Mouse (Mus musculus) intestine, embryonic 16.5 days (tissue): ENCODE data around the gene Scnn1a. TPM values are rescaled to one million over a fixed set of nuclear protein-coding genes. Genes with fewer than 3 reads are reported as not detected.

Experiments used
- ATAC-seq: fragments of 200-750 bp; cut with Nextera tagmentation; 2 replicates; pipeline ENCODE4 v1.8.0; 2017; ENCODE audit warnings: moderate TSS enrichment, moderate library complexity
- H3K27ac ChIP-seq: fragments of 300-500 bp; sonication (generic); 2 replicates; pipeline ENCODE4 v1.5.1; 2014; ENCODE audit warnings: mild to moderate bottlenecking, low read length
- H3K27me3 ChIP-seq: fragments of 300-500 bp; sonication (generic); replicated peaks from 2 replicates; pipeline ENCODE4 v1.6.1; 2014; ENCODE audit warnings: low read length, control low read depth, mixed read lengths; ENCODE audit not compliant: control insufficient read depth, insufficient read depth
- H3K36me3 ChIP-seq: fragments of 300-500 bp; sonication (generic); 2 replicates; pipeline ENCODE4 v1.6.1; 2014; ENCODE audit warnings: low read length, control low read depth; ENCODE audit not compliant: control insufficient read depth, insufficient read depth
- H3K4me1 ChIP-seq: fragments of 300-500 bp; sonication (generic); 2 replicates; pipeline ENCODE4 v1.6.1; 2014; ENCODE audit warnings: low read length, control low read depth, mixed read lengths; ENCODE audit not compliant: control insufficient read depth, insufficient read depth
- H3K4me2 ChIP-seq: fragments of 300-500 bp; sonication (generic); 2 replicates; pipeline ENCODE4 v1.6.1; 2014; ENCODE audit warnings: low read depth, low read length, control low read depth
- H3K4me3 ChIP-seq: fragments of 300-500 bp; sonication (generic); 2 replicates; pipeline ENCODE4 v1.5.1; 2014; ENCODE audit warnings: mild to moderate bottlenecking, low read length
- H3K9ac ChIP-seq: fragments of 300-500 bp; sonication (generic); 2 replicates; pipeline ENCODE4 v1.6.1; 2014; ENCODE audit warnings: low read depth, low read length
- H3K9me3 ChIP-seq: fragments of 300-500 bp; sonication (generic); 2 replicates; pipeline ENCODE4 v1.6.1; 2016; ENCODE audit warnings: low read length, control low read depth; ENCODE audit not compliant: control insufficient read depth
- WGBS: fragments of 180-500 bp; shearing (Covaris S2); extraction: QIAGEN DNeasy Blood & Tissue Kit; methylation state at CpG from one replicate; pipeline ENCODE4 v1.1.7; 2014; 5-methylcytosine and 5-hydroxymethylcytosine counted together
- polyA plus RNA-seq: library from polyadenylated mRNA; unstranded; fragments of >200 nt; fragmentation: Nextera tagmentation; extraction: Ambion mirVana; gene quantifications from 2 replicates; pipeline ENCODE4 v1.2.1, GENCODE M21; 2015

The Scnn1a gene
- polyA plus RNA-seq, 1 experiment from 2014 or later = 5.0 TPM

- ATAC-seq = no peak
- whole genome bisulfite sequencing = 69% methylated on average over 4 of the region's 4 CpGs
- peaks cover 5% of the 10 kb centered on the region; the same call in 1 of the 2 replicates for H3K4me1 ChIP-seq
- H3K9me3 ChIP-seq = no peaks in the 10 kb centered on the region
- H3K27ac ChIP-seq = no peak overlapping the region
- no peaks in the 10 kb centered on the region for H3K27me3 ChIP-seq
- H3K4me2 ChIP-seq = no peak overlapping the region
- H3K9ac ChIP-seq = no peak overlapping the region
- no peak overlapping the region for H3K4me3 ChIP-seq
- H3K36me3 ChIP-seq = no peaks in the 10 kb centered on the region
Observed at GRCm38 (mm10) chr6:125286944-125287343, 33.5 kb upstream of the Scnn1a start.

GRCm38 (mm10) chr6:125288730-125289129, 31.7 kb upstream of the Scnn1a start:
- peaks cover 5% of the 10 kb centered on the region; the same call in 1 of the 2 replicates for H3K4me1 ChIP-seq
- H3K9ac ChIP-seq = no peak overlapping the region
- no peak overlapping the region for H3K27ac ChIP-seq
- no peaks in the 10 kb centered on the region for H3K27me3 ChIP-seq
- H3K4me2 ChIP-seq = no peak overlapping the region
- no peak overlapping the region for H3K4me3 ChIP-seq
- H3K9me3 ChIP-seq = no peaks in the 10 kb centered on the region
- no peak for ATAC-seq
- no peaks in the 10 kb centered on the region for H3K36me3 ChIP-seq
- 61% methylated on average over 5 of the region's 5 CpGs for WGBS

- no peaks in the 10 kb centered on the region for H3K36me3 ChIP-seq
- no peak overlapping the region for H3K9ac ChIP-seq
- no peak overlapping the region for H3K4me2 ChIP-seq
- H3K4me3 ChIP-seq = no peak overlapping the region
- 70% methylated on average over 4 of the region's 4 CpGs for WGBS
- no peak for ATAC-seq
- no peaks in the 10 kb centered on the region for H3K27me3 ChIP-seq
- H3K27ac ChIP-seq = no peak overlapping the region
- H3K4me1 ChIP-seq = peaks cover 5% of the 10 kb centered on the region; the same call in 1 of the 2 replicates
- H3K9me3 ChIP-seq = no peaks in the 10 kb centered on the region
Observed at GRCm38 (mm10) chr6:125291329-125291728, 29.1 kb upstream of the Scnn1a start.

GRCm38 (mm10) chr6:125292256-125292655, 28.2 kb upstream of the Scnn1a start:
- 64% methylated on average over 7 of the region's 7 CpGs for WGBS

GRCm38 (mm10) chr6:125294049-125294448, 26.4 kb upstream of the Scnn1a start:
- ATAC-seq = no peak
- H3K27me3 ChIP-seq = no peaks in the 10 kb centered on the region
- H3K27ac ChIP-seq = no peak overlapping the region
- 88% methylated on average over 4 of the region's 4 CpGs for WGBS
- H3K9me3 ChIP-seq = peaks cover 4% of the 10 kb centered on the region
- H3K9ac ChIP-seq = no peak overlapping the region
- H3K36me3 ChIP-seq = no peaks in the 10 kb centered on the region
- peaks cover 2% of the 10 kb centered on the region; the same call in 1 of the 2 replicates for H3K4me1 ChIP-seq
- no peak overlapping the region for H3K4me3 ChIP-seq
- H3K4me2 ChIP-seq = no peak overlapping the region

More at GRCm38 (mm10) chr6:125292256-125292655, 28.2 kb upstream of the Scnn1a start:
- peaks cover 7% of the 10 kb centered on the region; the same call in 1 of the 2 replicates for H3K4me1 ChIP-seq
- H3K27ac ChIP-seq = peak overlapping the region; percentile 60; the same call in 1 of the 2 replicates
- no peaks in the 10 kb centered on the region for H3K36me3 ChIP-seq
- no peak overlapping the region for H3K4me3 ChIP-seq
- H3K9me3 ChIP-seq = no peaks in the 10 kb centered on the region
- H3K27me3 ChIP-seq = no peaks in the 10 kb centered on the region
- no peak overlapping the region for H3K4me2 ChIP-seq
- ATAC-seq = peak; percentile 85
- no peak overlapping the region for H3K9ac ChIP-seq

GRCm38 (mm10) chr6:125297149-125297820, 23.2 kb upstream of the Scnn1a start:
- H3K9me3 ChIP-seq = peaks cover 4% of the 10 kb centered on the region
- peak overlapping the region; percentile 10; the same call in 1 of the 2 replicates for H3K4me2 ChIP-seq
- peak; percentile 80 for ATAC-seq
- peaks cover 2% of the 10 kb centered on the region; the same call in 1 of the 2 replicates for H3K4me1 ChIP-seq
- no peaks in the 10 kb centered on the region for H3K27me3 ChIP-seq
- H3K36me3 ChIP-seq = no peaks in the 10 kb centered on the region
- WGBS = 55% methylated on average over 5 of the region's 5 CpGs
- no peak overlapping the region for H3K9ac ChIP-seq
- peak overlapping the region; percentile 61; the same call in 1 of the 2 replicates for H3K27ac ChIP-seq
- no peak overlapping the region for H3K4me3 ChIP-seq

GRCm38 (mm10) chr6:125300982-125301381, 19.5 kb upstream of the Scnn1a start:
- 0 out of 2 replicates have a peak, but pooled peaks have one; percentile 10 for ATAC-seq
- Histone ChIP-seq H3K36me3 (0 out of 2 replicates have a peak, but pooled peaks cover under 1% of the 10 kb centered on the region), H3K4me1 (peaks cover 2% of the 10 kb centered on the region; the same call in 1 of the 2 replicates), H3K27ac (no peak overlapping the region), H3K9ac (no peak overlapping the region), H3K9me3 (peaks cover 4% of the 10 kb centered on the region), H3K4me2 (no peak overlapping the region), H3K27me3 (no peaks in the 10 kb centered on the region), H3K4me3 (no peak overlapping the region)
- WGBS = 59% methylated on average over 1 of the region's 1 CpGs

GRCm38 (mm10) chr6:125302231-125302982, 18.1 kb upstream of the Scnn1a start:
- no peaks in the 10 kb centered on the region for H3K27me3 ChIP-seq
- H3K27ac ChIP-seq = peak overlapping the region; percentile 50; the same call in 1 of the 2 replicates
- H3K4me1 ChIP-seq = no peaks in the 10 kb centered on the region
- ATAC-seq = no peak
- peaks cover 14% of the 10 kb centered on the region for H3K36me3 ChIP-seq
- peaks cover 4% of the 10 kb centered on the region for H3K9me3 ChIP-seq
- H3K9ac ChIP-seq = no peak overlapping the region
- H3K4me2 ChIP-seq = no peak overlapping the region
- H3K4me3 ChIP-seq = no peak overlapping the region
- 78% methylated on average over 24 of the region's 24 CpGs for WGBS

GRCm38 (mm10) chr6:125303242-125303641, 17.2 kb upstream of the Scnn1a start:
- Histone ChIP-seq H3K9me3 (peaks cover 4% of the 10 kb centered on the region), H3K4me2 (no peak overlapping the region), H3K4me3 (no peak overlapping the region), H3K27ac (no peak overlapping the region), H3K4me1 (no peaks in the 10 kb centered on the region), H3K9ac (no peak overlapping the region), H3K27me3 (no peaks in the 10 kb centered on the region), H3K36me3 (peaks cover 14% of the 10 kb centered on the region)
- no peak for ATAC-seq
- WGBS = 77% methylated on average over 4 of the region's 4 CpGs
